Mouse (Mus musculus): ENCODE measurements around the gene A930033H14Rik. TPM values are rescaled to one million over a fixed set of nuclear protein-coding genes. Genes with fewer than 3 reads are reported as not detected.
A peak's percentile ranks its signal among the peaks of the same experiment; 100 is the strongest.

A930033H14Rik gene
- 1.2 TPM in 2 replicates for polyA plus RNA-seq (2016; fragmentation: Nextera tagmentation; extraction: Ambion mirVana)

DNA sequence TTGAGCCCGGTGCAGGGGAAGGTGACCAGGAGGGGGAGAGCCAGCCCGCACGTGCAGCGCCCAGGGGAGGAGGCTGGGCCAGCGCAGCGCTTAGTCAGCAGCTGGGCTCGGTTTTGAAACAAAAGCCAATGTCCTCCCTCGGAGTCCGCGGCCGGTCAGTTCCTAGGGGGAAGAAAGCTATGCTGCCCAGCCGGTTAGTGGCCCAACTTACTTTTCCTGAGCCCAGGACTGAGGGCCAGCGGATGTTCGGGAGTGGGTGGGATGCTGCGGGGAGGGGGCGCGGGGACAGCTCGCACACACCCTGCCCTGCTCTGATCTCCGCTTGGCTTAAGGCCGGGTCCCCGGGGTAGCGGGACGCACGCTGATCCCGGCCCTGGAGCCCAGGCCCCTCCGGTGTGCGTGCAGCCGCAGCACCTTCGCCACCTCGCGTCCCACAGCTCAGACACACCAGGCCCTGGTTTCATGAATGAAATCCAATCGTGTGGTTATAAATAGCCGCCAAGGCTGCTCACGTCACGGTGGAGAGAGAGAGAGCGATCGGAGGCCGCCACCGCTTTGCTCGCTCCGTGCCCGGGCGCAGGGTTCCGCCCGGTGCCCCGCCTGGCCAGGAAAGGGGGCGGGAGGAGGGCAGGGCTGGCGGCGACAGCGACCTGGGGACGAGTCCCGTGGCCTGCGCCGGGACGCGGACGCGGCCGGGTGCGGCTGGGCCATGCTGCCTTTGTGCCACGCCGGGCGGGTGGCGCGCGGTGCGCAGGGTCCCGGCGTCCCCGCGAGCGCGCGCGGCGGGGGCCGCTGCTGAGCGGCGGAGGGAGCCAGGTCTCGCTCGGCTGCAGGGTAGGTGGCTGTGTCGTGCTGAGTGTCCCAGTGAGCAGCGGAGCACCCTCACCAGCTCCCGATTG lies at the start of gene A930033H14Rik:
Gene A930033H14Rik (minus strand): TSS at position 557 of the 899 bp plus-strand sequence.
- Histone ChIP-seq H3K4me3 (replicated peaks) (peak within 1 kb of the TSS; percentile 65), H3K9ac (peak within 1 kb of the TSS; percentile 77), H3K36me3 (replicated peaks) (peaks cover 6% of the 10 kb centered on the region), H3K4me1 (peaks cover 19% of the 10 kb centered on the region), H3K4me2 (peak within 1 kb of the TSS; percentile 85), H3K9me3 (no peaks in the 10 kb centered on the region), H3K27ac (peak within 1 kb of the TSS; percentile 94), H3K27me3 (no peaks in the 10 kb centered on the region)
- ATAC-seq (ENCODE audit: low FRiP score) = peak; percentile 89
- under 1% methylated on average over 76 of the region's 84 CpGs for WGBS

GRCm38 (mm10) chr10:69259929-69260328 lies 47.0 kb upstream of the A930033H14Rik start:
- H3K4me1 ChIP-seq = peaks cover 11% of the 10 kb centered on the region; the same call in 1 of the 2 replicates
- H3K4me3 ChIP-seq (replicated peaks) = no peak overlapping the region
- 92% methylated on average over 8 of the region's 8 CpGs for WGBS
- no peak for ATAC-seq (ENCODE audit: low FRiP score)
- H3K36me3 ChIP-seq (replicated peaks) = no peaks in the 10 kb centered on the region
- no peak overlapping the region for H3K4me2 ChIP-seq
- no peaks in the 10 kb centered on the region for H3K9me3 ChIP-seq
- no peak overlapping the region for H3K9ac ChIP-seq
- H3K27me3 ChIP-seq = no peaks in the 10 kb centered on the region
- no peak overlapping the region for H3K27ac ChIP-seq

- H3K9me3 ChIP-seq = no peaks in the 10 kb centered on the region
- H3K27me3 ChIP-seq = no peaks in the 10 kb centered on the region
- no peak overlapping the region for H3K4me2 ChIP-seq
- no peak overlapping the region for H3K4me3 ChIP-seq (replicated peaks)
- no peak overlapping the region for H3K27ac ChIP-seq
- H3K4me1 ChIP-seq = peaks cover 16% of the 10 kb centered on the region
- H3K9ac ChIP-seq = no peak overlapping the region
- WGBS = 70% methylated on average over 2 of the region's 2 CpGs
- no peak for ATAC-seq (ENCODE audit: low FRiP score)
- H3K36me3 ChIP-seq (replicated peaks) = no peaks in the 10 kb centered on the region
Measured at GRCm38 (mm10) chr10:69259161-69259560, 46.3 kb upstream of the A930033H14Rik start.

DNA sequence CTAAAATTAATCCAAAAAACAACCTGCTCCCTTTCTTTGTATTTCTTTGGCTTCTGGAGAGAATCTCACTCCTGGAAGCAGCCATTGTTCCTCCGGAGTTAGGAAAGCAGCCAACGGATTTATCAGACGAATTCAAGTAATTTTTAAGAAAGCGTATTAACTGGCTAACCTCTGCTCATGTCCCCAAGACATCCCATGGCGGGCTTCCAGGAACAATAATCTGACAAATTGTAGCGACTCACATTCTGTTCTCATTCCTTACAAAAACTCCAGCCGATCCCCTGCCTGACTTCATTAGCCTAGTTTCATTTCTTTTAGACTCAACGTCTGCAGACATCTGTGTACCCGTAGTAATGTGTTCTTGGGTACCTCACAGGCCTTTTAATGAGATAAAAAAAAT lies 45.7 kb upstream of the A930033H14Rik start:
- 70% methylated on average over 9 of the region's 9 CpGs for WGBS
- no peak overlapping the region for H3K4me2 ChIP-seq
- no peaks in the 10 kb centered on the region for H3K9me3 ChIP-seq
- no peak overlapping the region for H3K4me3 ChIP-seq (replicated peaks)
- H3K27me3 ChIP-seq = no peaks in the 10 kb centered on the region
- ATAC-seq (ENCODE audit: low FRiP score) = no peak
- H3K4me1 ChIP-seq = peaks cover 17% of the 10 kb centered on the region
- no peak overlapping the region for H3K27ac ChIP-seq
- no peak overlapping the region for H3K9ac ChIP-seq
- no peaks in the 10 kb centered on the region for H3K36me3 ChIP-seq (replicated peaks)

GRCm38 (mm10) chr10:69257592-69258133 lies 44.8 kb upstream of the A930033H14Rik start:
- 89% methylated on average over 6 of the region's 6 CpGs for WGBS
- H3K36me3 ChIP-seq (replicated peaks) = no peaks in the 10 kb centered on the region

DNA sequence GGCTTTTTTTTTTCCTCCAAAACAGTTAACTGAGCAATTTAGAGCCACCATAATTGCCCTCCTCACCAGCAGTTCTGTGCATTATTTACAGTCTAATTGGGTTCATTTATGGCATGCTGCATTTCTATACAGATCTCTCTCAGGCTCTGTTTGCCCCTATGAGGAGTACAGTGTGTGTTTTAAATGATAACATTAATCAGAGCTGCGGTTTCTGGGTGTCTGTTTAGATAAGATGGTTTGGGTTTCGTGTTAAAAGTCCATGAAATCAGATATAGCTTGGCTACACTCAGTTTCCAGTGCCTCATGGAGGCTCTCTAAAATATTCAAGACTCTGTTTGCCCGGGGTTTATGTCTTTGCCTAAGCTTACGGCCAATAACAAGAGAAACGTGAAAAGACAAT lies 42.7 kb upstream of the A930033H14Rik start:
- 0 out of 2 replicates have a peak, but pooled peaks cover 7% of the 10 kb centered on the region for H3K36me3 ChIP-seq (replicated peaks)
- no peak overlapping the region for H3K4me3 ChIP-seq (replicated peaks)
- peaks cover 25% of the 10 kb centered on the region for H3K4me1 ChIP-seq
- H3K9ac ChIP-seq = no peak overlapping the region
- H3K27me3 ChIP-seq = no peaks in the 10 kb centered on the region
- no peak for ATAC-seq (ENCODE audit: low FRiP score)
- 61% methylated on average over 5 of the region's 5 CpGs for WGBS
- 0 out of 2 replicates have a peak overlapping the region, but pooled peaks have one; percentile 50 for H3K27ac ChIP-seq
- no peak overlapping the region for H3K4me2 ChIP-seq
- no peaks in the 10 kb centered on the region for H3K9me3 ChIP-seq

More at GRCm38 (mm10) chr10:69257592-69258133, 44.8 kb upstream of the A930033H14Rik start:
- H3K9me3 ChIP-seq = no peaks in the 10 kb centered on the region
- no peak overlapping the region for H3K4me2 ChIP-seq
- no peaks in the 10 kb centered on the region for H3K27me3 ChIP-seq
- ATAC-seq (ENCODE audit: low FRiP score) = no peak
- H3K9ac ChIP-seq = no peak overlapping the region
- H3K4me3 ChIP-seq (replicated peaks) = no peak overlapping the region
- H3K4me1 ChIP-seq = peaks cover 21% of the 10 kb centered on the region
- H3K27ac ChIP-seq = 0 out of 2 replicates have a peak overlapping the region, but pooled peaks have one; percentile 11

GRCm38 (mm10) chr10:69254390-69254847 lies 41.5 kb upstream of the A930033H14Rik start:
- peaks cover 9% of the 10 kb centered on the region; the same call in 1 of the 2 replicates for H3K36me3 ChIP-seq (replicated peaks)
- no peak overlapping the region for H3K4me2 ChIP-seq
- H3K4me3 ChIP-seq (replicated peaks) = no peak overlapping the region
- no peaks in the 10 kb centered on the region for H3K9me3 ChIP-seq
- H3K9ac ChIP-seq = no peak overlapping the region
- peaks cover 25% of the 10 kb centered on the region for H3K4me1 ChIP-seq
- peak overlapping the region; percentile 65 for H3K27ac ChIP-seq
- no peaks in the 10 kb centered on the region for H3K27me3 ChIP-seq
- peak; percentile 70 for ATAC-seq (ENCODE audit: low FRiP score)
- 23% methylated on average over 8 of the region's 8 CpGs for WGBS

DNA sequence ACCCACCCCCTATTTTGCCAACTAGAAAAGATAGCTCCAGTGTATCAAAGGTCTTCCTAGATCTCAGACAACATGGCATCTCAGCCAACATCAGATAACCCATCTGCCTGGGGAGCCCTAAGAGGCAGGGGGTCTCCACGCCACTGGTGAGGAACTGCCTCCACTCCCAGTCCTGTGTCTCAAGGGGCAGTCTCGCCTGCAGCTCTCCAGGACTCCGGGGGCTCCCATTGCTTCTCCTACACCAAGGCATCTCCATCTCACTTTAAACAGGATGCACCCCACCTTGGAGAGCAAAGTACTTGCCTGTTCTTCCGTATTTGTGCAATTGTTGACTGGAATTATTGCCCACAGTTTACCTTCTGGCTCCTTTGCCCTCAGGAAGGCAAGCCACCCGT lies 40.8 kb upstream of the A930033H14Rik start:
- Histone ChIP-seq H3K4me3 (replicated peaks) (no peak overlapping the region), H3K27me3 (no peaks in the 10 kb centered on the region), H3K4me1 (peaks cover 25% of the 10 kb centered on the region), H3K36me3 (replicated peaks) (peaks cover 10% of the 10 kb centered on the region; the same call in 1 of the 2 replicates), H3K9me3 (no peaks in the 10 kb centered on the region), H3K9ac (no peak overlapping the region), H3K4me2 (no peak overlapping the region), H3K27ac (0 out of 2 replicates have a peak overlapping the region, but pooled peaks have one; percentile 65)
- WGBS = 79% methylated on average over 5 of the region's 5 CpGs
- ATAC-seq (ENCODE audit: low FRiP score) = no peak

DNA sequence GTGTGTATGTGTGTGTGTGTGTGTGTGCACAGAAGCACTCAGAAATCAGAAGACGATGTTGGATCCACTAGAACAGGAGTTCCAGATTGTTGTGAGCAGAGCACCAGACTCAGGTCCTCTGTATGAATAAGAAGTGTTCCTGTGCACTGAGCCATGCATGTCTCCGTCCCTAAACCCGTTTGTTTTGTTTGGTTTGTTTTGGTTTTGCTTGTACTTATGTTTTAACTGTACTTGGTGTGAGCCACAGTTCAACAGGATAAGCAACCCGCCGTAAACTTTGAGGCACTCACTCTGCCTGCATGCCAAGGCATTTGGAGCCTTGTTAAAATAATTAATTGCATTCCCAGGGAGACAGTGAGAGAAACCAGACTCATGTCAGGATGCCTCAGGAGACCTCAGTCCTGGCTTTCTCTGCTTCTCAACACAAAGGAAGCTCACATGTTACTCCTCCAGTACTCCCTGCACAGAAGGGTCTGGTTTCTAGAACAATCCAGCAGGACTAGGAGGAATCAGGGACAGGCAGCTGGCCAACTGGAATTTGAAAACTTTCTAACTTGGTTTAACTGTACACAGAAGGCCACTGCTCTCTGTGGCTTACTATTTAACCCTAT lies 40.3 kb upstream of the A930033H14Rik start:
- H3K9me3 ChIP-seq = no peaks in the 10 kb centered on the region
- ATAC-seq (ENCODE audit: low FRiP score) = no peak
- H3K4me2 ChIP-seq = no peak overlapping the region
- H3K27me3 ChIP-seq = no peaks in the 10 kb centered on the region
- H3K4me1 ChIP-seq = peaks cover 25% of the 10 kb centered on the region
- H3K4me3 ChIP-seq (replicated peaks) = no peak overlapping the region
- H3K9ac ChIP-seq = no peak overlapping the region
- H3K36me3 ChIP-seq (replicated peaks) = peaks cover 10% of the 10 kb centered on the region; the same call in 1 of the 2 replicates
- 63% methylated on average over 5 of the region's 5 CpGs for WGBS
- 0 out of 2 replicates have a peak overlapping the region, but pooled peaks have one; percentile 2 for H3K27ac ChIP-seq

GRCm38 (mm10) chr10:69252112-69253074 lies 39.5 kb upstream of the A930033H14Rik start:
- Histone ChIP-seq H3K36me3 (replicated peaks) (peaks cover 10% of the 10 kb centered on the region; the same call in 1 of the 2 replicates), H3K4me1 (peaks cover 25% of the 10 kb centered on the region), H3K4me2 (no peak overlapping the region), H3K9ac (no peak overlapping the region), H3K4me3 (replicated peaks) (no peak overlapping the region), H3K27me3 (no peaks in the 10 kb centered on the region), H3K9me3 (no peaks in the 10 kb centered on the region), H3K27ac (no peak overlapping the region)
- ATAC-seq (ENCODE audit: low FRiP score) = no peak
- 91% methylated on average over 17 of the region's 17 CpGs for WGBS

- Histone ChIP-seq H3K9ac (no peak overlapping the region), H3K27ac (no peak overlapping the region), H3K4me3 (replicated peaks) (no peak overlapping the region), H3K36me3 (replicated peaks) (peaks cover 10% of the 10 kb centered on the region; the same call in 1 of the 2 replicates), H3K27me3 (no peaks in the 10 kb centered on the region), H3K4me1 (peaks cover 25% of the 10 kb centered on the region), H3K9me3 (0 out of 2 replicates have a peak, but pooled peaks cover 3% of the 10 kb centered on the region), H3K4me2 (no peak overlapping the region)
- ATAC-seq (ENCODE audit: low FRiP score) = no peak
- WGBS = 87% methylated on average over 6 of the region's 6 CpGs
Measured at GRCm38 (mm10) chr10:69251254-69251653, 38.4 kb upstream of the A930033H14Rik start.

Data from forebrain, embryonic 12.5 days (tissue).